Mouse (Mus musculus) lung, adult 18-20 months (tissue): ENCODE measurements at regions not wholly inside any gene's neighbourhood (a gene's known extent, or its start where the extent isn't known, plus 50 kb on each side); places are given as distances from the start of the nearest gene placed in this dataset.

Experiments
- DNase-seq, 2 experiments: peaks; one replicate each; pipeline ENCODE4 v3.0.0; 2022; ENCODE audit warnings: mixed read lengths in 2 of 2

GRCm38 (mm10) chr5:112634701-112635100, 57.7 kb upstream of the Sez6l start:
- DNase-seq = no peak

- DNase-seq = peak; percentile 9 to 17
These were observed 54.8 kb upstream of the Sez6l start for GRCm38 (mm10) chr5:112631766-112632165.

DNA sequence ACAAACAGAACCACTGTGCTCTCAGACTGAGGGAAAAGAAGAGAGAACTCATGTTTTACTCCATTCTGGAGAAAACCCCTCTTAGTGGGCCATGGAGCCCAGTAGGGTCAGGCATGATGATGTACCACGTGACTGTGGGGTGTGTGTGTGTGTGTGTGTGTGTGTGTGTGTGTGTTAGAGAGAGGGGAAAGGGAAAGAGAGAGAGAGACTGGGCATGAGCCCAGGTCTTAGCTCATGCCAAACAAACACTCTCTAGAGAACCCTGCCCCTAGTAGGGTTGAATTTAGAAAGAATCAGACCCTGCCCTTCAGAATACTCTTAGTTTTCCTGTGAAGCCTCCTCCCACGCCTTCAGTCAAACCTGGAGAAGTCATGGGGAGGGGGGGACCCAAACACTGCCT, 52.7 kb upstream of the Sez6l start:
- DNase-seq = peak in 1 of 2 experiments; percentile 7

GRCm38 (mm10) chr5:112628073-112628790, 51.2 kb upstream of the Sez6l start:
- no peak for DNase-seq

- DNase-seq = no peak
These were observed 50.3 kb upstream of the Sez6l start for GRCm38 (mm10) chr5:112627305-112627704.
